Mouse (Mus musculus) thymus, postnatal 4 days (tissue): ENCODE data around the gene Abca7.
"Not testable (repeated sequence)": the region's sequence is repeated elsewhere in the genome, so short reads cannot be mapped to it uniquely, and the experiment has no call there.

Experiments
- DNase-seq: peaks from one replicate; pipeline ENCODE4 v3.0.0; 2021

Gene Abca7

GRCm38 (mm10) chr10:80050885-80051617, 54.8 kb downstream of the Abca7 start:
- DNase-seq: no peak

DNA sequence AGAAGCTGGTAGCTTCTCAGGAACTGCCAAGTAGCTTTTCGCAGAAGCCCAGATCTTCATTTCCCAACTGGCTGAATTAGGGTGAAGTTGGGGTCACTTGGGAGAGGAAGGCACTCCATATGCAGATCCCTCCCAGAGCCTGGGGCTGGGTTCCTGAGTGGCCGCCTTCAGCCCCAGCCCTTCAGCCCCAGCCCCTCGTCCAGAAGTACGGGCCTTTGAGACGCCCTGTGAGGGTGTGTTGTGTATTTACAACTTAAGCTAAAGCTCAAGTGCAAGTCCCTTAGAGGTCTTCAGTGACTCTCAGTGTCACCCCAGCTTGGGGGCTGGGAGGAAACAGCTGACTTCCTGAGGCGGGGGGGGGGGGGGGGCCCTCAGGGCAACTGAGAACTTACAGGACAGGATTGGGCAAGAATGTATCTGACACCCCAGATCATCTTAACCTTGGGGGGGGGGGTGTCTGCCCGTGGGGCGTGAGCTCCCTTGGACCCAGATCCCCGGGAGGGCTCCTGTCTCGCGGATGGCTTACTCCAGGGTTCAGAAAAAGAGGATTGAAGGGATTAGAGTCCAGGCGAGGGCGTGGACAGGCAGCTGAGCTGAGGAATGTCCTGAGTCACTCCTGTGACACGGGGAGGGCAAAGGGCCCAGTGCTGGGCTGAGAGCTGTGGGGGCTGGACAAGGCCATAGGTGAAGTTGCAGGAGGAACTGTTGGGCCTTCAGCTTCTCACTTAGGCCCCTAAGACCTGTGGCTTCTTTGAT, 55.5 kb downstream of the Abca7 start:
- peak; percentile 61 for DNase-seq

GRCm38 (mm10) chr10:80052374-80052764, 56.1 kb downstream of the Abca7 start:
- DNase-seq: no peak

DNA sequence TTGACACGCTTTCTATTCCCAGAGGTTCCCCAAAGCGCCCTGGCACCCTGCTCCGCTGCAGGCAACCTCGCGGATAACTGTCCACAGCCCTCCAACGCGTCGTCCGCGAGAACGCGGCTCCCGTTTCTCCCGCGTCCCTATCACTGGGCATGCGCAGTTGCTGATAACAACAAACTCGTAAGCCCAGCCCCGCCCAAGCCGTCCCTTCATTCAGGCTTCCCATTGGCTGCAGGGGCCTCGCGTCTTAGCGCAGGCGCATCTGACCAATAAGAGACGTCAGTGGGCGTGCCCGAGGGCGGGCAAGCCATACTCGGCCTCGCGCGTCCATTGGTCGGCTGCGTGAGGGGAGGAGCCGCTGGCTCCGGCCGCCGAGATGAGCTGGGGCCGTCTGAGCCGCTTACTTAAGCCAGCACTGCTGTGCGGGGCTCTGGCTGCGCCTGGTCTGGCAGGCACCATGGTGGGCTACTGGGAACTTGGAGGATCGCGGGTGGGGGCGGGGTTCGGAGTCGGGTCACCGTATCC, 57.0 kb downstream of the Abca7 start:
- peak; percentile 99 for DNase-seq

GRCm38 (mm10) chr10:80053831-80054815, 57.8 kb downstream of the Abca7 start:
- DNase-seq: peak; percentile 82

DNA sequence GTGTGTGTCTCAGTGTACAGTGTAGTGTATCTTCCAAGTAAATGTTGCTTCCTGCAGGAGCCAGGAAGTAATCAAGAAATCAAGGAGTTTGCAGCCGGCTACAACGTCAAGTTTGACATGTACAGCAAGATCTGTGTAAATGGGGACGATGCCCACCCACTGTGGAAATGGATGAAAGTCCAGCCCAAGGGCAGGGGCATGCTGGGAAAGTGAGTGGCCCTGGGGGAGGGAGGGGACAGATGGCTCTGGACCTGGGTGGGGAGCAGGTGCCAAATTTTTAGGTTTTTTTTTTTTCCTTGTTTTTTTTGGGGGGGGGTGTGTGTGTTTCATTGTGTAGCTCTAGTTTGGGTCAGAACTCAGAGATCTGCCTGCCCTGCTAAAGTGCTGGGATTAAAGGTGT, 58.6 kb downstream of the Abca7 start:
- not testable (repeated sequence) for DNase-seq

DNA sequence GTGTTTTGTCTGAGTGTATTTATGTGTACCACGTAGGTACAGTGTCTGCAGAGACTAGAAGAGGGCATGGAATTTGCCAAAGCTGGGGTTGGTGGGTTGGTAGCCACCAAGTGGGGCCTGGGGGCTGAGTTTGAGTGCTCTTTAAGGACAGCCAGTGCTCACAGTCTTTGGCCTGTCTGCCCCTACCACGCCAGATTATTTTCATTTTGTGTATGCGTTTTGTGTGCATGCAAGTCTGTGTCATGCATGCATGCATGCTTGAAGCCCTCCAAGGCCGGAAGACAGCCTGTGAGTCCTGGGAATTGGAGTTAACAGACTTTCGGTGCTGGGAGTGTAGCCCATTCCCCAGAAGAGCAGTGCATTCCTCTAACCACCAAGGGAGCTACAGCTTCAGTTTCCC, 59.1 kb downstream of the Abca7 start:
- no peak for DNase-seq

GRCm38 (mm10) chr10:80055891-80056290, 59.6 kb downstream of the Abca7 start:
- DNase-seq: no peak

- no peak for DNase-seq
Measured at GRCm38 (mm10) chr10:80056506-80056905, 60.2 kb downstream of the Abca7 start.

DNA sequence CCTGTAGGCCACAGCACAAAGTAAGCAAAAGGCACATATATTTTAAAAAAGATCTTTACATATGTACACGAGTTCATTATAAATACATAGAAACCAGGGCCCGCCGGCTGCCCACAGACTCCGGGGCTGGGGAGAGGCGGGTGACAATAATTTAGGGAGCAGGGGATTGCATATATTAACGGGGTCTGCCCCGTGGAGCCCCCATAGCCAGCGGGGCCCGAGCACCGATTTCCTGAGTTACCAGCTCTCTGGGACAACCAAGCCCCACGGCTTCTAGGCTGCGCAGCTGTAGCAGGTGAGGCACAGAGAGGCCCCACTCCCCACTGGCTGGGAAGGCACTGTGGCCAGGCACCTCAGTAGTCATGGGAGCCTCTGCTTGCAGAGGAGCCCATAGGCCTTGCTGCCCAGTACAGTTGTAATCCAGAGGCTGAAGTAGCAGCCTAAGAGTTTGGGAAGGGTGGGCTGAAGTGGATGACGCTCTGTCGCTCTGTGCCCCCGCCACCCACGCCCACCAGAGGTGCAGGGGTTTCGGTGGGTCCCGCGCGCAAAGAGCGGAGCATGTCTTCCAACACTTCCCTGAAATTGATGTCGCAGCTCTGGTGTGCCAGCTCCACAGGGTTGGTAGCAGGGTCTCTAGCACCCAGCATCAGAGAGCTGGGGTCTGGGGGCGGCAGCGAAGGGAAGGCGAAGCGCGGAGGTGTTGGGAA, 60.8 kb downstream of the Abca7 start:
- DNase-seq: no peak

DNA sequence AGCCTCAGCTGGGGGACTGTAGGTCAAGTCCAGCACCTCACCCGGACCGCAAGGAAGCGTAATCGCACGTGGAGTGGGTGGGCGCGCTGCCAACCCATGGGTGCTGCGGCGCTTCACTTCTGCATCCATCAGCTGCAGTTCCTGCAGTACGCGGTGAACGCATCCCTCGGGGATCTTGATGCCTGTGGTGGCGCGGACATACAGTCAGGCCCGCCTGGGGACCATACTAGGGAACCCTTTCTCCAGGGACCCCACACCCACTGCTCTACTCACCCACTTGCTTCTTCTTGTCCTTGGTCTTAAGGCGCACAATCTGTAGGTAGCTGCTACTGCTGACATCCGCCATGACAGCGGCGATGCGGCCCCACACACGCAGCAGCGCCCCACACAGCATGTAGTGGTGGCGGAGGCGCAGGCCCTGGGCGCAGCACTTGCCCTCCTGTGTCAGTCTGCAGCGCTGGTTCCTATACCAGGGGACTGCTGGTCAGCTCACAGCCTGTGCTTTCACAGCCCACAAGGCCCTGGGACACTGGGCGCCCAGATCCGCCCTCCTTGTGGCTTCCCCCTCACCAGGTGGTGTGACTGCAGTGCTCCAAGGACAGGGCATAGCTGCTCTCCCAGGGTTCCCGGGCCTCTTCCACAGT, 61.5 kb downstream of the Abca7 start:
- DNase-seq: no peak

GRCm38 (mm10) chr10:80063104-80063503, 66.8 kb downstream of the Abca7 start:
- no peak for DNase-seq

- DNase-seq: peak; percentile 68
Measured at GRCm38 (mm10) chr10:80063877-80064650, 67.8 kb downstream of the Abca7 start.
